Mouse (Mus musculus) forebrain, embryonic 10.5 days (tissue): Measurements from ENCODE around the gene Dhx32. TPM values are rescaled to one million over a fixed set of nuclear protein-coding genes. Genes with fewer than 3 reads are reported as not detected.

Experiments used
- DNase-seq: peaks from one replicate; pipeline ENCODE4 v3.0.0-alpha.2; 2017; ENCODE audit warnings: low spot score; ENCODE audit errors: extremely low spot score
- H3K27ac ChIP-seq: fragments of 300-500 bp; sonication (generic); 2 replicates; pipeline ENCODE4 v1.5.1; 2016; ENCODE audit warnings: mild to moderate bottlenecking
- H3K27me3 ChIP-seq: fragments of 300-500 bp; sonication (generic); 2 replicates; pipeline ENCODE4 v1.6.1; 2016; ENCODE audit warnings: mild to moderate bottlenecking; ENCODE audit not compliant: poor library complexity, severe bottlenecking
- H3K36me3 ChIP-seq: fragments of 300-500 bp; sonication (generic); replicated peaks from 2 replicates; pipeline ENCODE4 v1.6.1; 2016; ENCODE audit warnings: mild to moderate bottlenecking, moderate library complexity
- H3K4me1 ChIP-seq: fragments of 300-500 bp; sonication (generic); 2 replicates; pipeline ENCODE4 v1.6.1; 2016
- H3K4me3 ChIP-seq: fragments of 300-500 bp; sonication (generic); 2 replicates; pipeline ENCODE4 v1.5.1; 2016; ENCODE audit warnings: mild to moderate bottlenecking, moderate library complexity
- H3K9me3 ChIP-seq: fragments of 300-500 bp; sonication (generic); 2 replicates; pipeline ENCODE4 v1.6.1; 2016; ENCODE audit warnings: mild to moderate bottlenecking, moderate library complexity
- WGBS: fragments of 180-500 bp; shearing (Covaris S2); methylation state at CpG from one replicate; pipeline ENCODE4 v1.1.7; 2016; 5-methylcytosine and 5-hydroxymethylcytosine counted together
- polyA plus RNA-seq: library from polyadenylated mRNA; unstranded; fragments of >200 nt; fragmentation: Nextera tagmentation; extraction: Ambion mirVana; gene quantifications from 2 replicates; pipeline ENCODE4 v1.2.1, GENCODE M21; 2016

Gene Dhx32
- polyA plus RNA-seq, 1 experiment from 2014 or later, result 79.9 TPM

DNA sequence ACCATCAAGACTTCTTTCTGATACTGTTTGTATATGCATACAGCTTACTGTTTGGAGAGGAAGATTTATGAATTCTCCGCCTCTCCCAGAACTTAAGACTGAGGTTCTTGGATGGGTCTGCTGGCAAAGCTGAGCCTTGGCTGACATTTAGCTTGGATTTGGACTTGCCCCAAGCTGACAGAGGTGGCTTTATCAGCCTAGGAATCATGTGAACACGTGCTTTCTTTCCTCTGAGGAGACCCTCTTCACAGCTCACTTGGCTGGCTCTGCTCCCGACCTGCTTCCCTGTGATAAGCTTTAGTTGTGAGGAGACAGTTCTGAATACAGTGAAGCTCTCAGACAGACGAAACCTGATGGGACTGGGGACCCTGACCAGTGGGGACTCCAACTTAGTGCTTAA lies 38.9 kb downstream of the Dhx32 start:
- H3K36me3 ChIP-seq, result peaks cover 89% of the 10 kb centered on the region
- no peaks in the 10 kb centered on the region for H3K9me3 ChIP-seq
- no peaks in the 10 kb centered on the region for H3K27me3 ChIP-seq
- H3K4me1 ChIP-seq, result 0 out of 2 replicates have a peak, but pooled peaks cover 3% of the 10 kb centered on the region
- WGBS, result 86% methylated on average over 4 of the region's 4 CpGs
- no peak overlapping the region for H3K4me3 ChIP-seq
- DNase-seq, result no peak
- no peak overlapping the region for H3K27ac ChIP-seq

DNA sequence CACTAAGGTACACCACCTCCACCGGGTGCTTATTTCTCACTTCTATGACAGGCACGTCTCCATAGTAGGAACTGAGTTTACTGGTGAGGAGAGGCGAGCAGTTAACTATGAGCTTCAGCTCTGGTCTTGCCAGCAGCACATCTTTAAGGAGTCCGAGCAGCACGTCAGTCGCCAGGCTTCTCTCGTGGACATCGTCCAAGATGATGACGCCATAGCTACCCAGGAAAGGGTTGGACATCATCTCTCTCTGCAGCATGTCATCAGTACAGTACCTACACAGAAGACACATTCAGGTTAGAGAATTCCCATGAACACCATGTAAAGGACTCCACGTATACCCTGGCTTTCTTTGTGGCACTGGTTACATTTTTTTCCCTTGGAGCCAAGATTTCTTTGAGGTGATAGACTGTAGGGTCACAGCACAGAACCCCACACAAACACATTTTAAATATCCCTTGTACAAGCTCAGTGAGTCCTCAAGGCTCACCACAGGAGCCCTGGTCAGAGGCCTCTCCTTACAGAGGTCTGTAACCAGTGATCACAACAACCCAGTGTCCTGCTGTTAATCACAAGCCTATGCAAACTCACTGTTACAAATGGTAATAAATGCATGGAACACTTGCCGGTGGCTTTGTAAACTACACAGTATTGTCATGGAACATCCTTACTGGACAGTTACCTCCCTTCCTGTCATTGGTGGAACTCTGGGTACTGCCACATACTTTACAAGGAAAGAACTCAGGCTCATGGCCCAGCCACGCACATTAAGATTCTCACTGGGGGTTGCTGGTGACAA lies 39.8 kb downstream of the Dhx32 start:
- DNase-seq, result no peak
- peaks cover 85% of the 10 kb centered on the region for H3K36me3 ChIP-seq
- no peak overlapping the region for H3K27ac ChIP-seq
- 0 out of 2 replicates have a peak, but pooled peaks cover 3% of the 10 kb centered on the region for H3K4me1 ChIP-seq
- 96% methylated on average over 12 of the region's 12 CpGs for WGBS
- no peak overlapping the region for H3K4me3 ChIP-seq
- H3K27me3 ChIP-seq, result no peaks in the 10 kb centered on the region
- H3K9me3 ChIP-seq, result no peaks in the 10 kb centered on the region

DNA sequence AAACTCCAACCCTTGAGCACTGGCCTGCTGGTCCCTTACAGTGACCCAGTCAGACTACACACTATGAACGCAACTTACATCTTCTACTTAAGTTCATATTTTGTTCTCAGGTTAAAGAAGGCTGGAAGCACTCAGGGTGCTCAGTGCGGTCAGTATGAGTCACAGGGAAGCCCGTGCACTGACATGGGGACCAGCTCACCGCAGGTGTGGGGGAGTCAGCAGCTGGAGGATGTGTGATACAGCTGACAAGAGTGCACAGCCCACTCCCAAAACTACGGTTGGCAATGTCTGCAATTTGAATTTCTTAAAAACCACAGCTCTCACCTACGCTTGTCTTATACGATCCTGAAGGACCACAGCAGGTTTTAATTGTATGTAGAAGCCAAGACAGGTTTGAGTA lies 42.0 kb downstream of the Dhx32 start:
- no peak overlapping the region for H3K27ac ChIP-seq
- no peaks in the 10 kb centered on the region for H3K27me3 ChIP-seq
- H3K4me3 ChIP-seq, result no peak overlapping the region
- 95% methylated on average over 7 of the region's 7 CpGs for WGBS
- DNase-seq, result no peak
- peaks cover 85% of the 10 kb centered on the region for H3K36me3 ChIP-seq
- 0 out of 2 replicates have a peak, but pooled peaks cover 3% of the 10 kb centered on the region for H3K4me1 ChIP-seq
- no peaks in the 10 kb centered on the region for H3K9me3 ChIP-seq

DNA sequence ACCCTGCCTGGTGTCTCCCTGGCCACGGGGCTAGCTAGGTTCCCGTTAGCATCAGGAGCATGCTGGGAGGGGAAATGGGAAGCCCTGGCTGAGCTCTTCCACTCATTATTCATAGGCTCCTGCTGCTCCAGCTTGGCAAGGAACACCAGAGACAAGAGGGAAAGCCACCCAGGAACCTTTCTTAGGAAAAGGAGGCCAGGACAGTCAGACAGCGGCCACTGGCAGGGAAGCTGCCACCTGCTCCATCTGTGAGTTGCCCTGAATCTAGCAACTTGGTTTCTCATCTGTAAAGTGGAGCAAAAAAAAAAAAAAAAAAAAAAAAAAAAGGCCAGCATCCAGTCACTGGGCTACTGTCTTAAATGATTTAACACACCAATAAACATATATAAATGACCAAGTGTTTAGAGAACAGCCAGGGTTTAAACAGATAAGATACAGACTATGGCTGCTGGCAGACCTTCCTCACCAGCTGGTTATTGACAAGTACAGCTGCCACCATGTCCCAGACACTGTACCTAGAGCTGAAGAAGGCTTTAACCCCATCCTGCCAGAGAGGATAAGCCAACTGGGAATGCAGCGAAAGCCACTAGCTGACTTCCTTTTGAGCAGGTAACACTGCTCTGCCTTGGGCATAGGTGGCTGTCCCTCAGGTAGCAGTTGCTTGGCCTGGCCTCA lies 50.4 kb downstream of the Dhx32 start:
- WGBS, result 80% methylated on average over 4 of the region's 4 CpGs
- DNase-seq, result no peak
- no peak overlapping the region for H3K27ac ChIP-seq

DNA sequence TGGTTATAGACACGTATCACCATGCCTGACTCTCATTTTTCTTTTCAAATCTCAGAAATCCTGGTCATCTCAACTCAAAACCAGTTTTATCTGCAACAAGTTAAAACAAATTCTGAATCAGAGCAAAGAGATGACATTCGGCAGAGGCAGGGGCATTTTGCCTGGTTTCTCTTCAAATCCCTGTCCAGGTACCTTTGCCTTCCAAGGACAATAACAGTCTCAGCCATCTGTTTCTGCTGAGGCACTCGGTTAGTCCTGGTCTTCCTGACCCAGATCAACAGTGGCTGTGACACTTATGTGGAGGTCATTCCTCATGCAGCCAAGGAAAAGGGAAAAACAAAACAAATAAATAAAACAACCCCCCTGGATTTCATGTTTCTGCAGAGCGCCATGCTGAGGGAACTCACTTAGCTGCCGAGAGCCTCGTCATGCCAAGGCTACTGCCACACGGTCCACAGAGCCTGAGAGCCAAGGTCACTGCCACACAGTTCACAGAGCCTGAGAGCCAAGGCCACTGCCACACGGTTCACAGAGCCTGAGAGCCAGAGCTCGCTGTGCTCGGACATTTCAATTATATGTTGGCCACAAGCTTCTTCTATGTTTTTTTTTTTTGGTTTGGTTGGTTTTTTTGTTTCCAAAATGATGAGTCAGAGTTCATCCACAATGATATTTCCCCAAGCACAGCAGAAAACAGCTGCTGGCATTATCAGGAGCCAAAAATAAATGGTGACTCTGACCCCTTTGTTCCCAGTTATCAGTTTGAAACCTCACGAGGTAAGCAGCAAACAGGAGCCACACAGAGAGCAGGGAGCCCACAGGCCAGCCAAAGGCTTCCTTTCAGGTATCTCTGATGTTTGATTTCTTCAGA lies 52.0 kb downstream of the Dhx32 start:
- no peak overlapping the region for H3K27ac ChIP-seq
- DNase-seq, result no peak
- 90% methylated on average over 11 of the region's 11 CpGs for WGBS
- no peaks in the 10 kb centered on the region for H3K9me3 ChIP-seq
- no peaks in the 10 kb centered on the region for H3K27me3 ChIP-seq
- no peaks in the 10 kb centered on the region for H3K4me1 ChIP-seq
- peaks cover 89% of the 10 kb centered on the region for H3K36me3 ChIP-seq
- H3K4me3 ChIP-seq, result no peak overlapping the region

More for the DNA sequence above, 50.4 kb downstream of the Dhx32 start:
- Histone ChIP-seq H3K36me3 (peaks cover 86% of the 10 kb centered on the region), H3K4me3 (no peak overlapping the region), H3K9me3 (no peaks in the 10 kb centered on the region), H3K4me1 (no peaks in the 10 kb centered on the region), H3K27me3 (no peaks in the 10 kb centered on the region)

DNA sequence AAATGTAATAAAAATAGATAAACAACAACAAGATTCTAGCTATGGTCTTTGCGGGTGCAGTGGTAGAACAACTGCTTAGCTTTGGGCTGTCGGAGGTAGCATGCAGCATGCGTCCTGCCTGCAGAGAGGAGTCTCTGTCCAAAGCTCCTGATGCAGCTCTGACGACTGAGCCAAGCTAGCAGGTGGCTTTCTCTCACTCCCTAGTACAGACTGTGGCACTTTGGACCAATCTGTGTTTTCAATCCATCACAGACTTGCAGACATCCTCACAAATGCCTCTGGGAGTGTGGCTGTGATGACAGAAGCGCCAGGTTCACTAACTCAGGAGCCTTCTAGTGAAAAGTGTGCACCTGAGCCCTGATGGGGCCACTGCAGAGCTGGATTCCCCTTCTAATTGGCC lies 53.2 kb downstream of the Dhx32 start:
- no peak overlapping the region for H3K27ac ChIP-seq
- no peak overlapping the region for H3K4me3 ChIP-seq
- no peaks in the 10 kb centered on the region for H3K9me3 ChIP-seq
- no peaks in the 10 kb centered on the region for H3K27me3 ChIP-seq
- 82% methylated on average over 5 of the region's 5 CpGs for WGBS
- no peak for DNase-seq
- H3K4me1 ChIP-seq, result no peaks in the 10 kb centered on the region
- peaks cover 90% of the 10 kb centered on the region for H3K36me3 ChIP-seq

DNA sequence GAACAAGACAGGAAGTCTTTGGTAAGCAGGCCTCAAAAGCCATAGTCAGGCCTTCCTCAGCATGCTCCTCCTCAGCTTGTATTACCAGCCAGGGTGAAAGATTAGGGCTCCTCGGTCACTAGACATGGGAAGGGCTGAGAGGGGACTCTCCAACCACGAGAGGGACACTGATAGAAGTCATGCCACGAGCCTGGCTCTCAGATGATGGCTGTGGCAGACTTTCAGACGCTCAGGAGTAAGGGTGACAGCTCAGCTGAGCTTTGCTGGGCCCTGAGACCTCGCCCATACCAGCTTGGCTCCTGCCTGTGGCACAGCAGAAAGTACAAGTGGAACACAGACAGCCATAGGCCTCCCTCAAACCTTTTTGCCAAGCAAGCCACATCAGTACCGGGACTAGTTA lies 55.5 kb downstream of the Dhx32 start:
- 82% methylated on average over 6 of the region's 6 CpGs for WGBS
- H3K27me3 ChIP-seq, result no peaks in the 10 kb centered on the region
- H3K9me3 ChIP-seq, result no peaks in the 10 kb centered on the region
- H3K36me3 ChIP-seq, result peaks cover 91% of the 10 kb centered on the region
- DNase-seq, result no peak
- H3K27ac ChIP-seq, result no peak overlapping the region
- no peaks in the 10 kb centered on the region for H3K4me1 ChIP-seq
- no peak overlapping the region for H3K4me3 ChIP-seq

DNA sequence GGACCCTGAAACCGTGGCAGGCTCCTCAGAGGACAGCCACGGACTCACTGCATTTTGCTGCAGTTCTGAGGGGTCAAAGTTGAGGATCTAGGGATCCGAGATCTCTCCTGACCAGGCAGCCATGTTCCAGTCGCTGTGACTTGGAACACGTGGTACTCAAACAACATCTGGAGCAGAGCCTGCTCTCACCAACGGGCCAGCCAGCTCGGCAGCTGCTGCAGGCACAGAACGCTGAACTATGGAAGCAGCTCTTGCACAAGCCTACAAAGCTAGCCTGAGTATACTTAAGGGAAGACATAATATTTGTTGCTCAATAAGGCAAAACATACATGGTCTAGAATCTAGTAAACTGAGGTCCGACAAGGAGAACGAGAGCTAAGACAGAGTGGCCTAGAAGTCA lies 57.0 kb downstream of the Dhx32 start:
- no peaks in the 10 kb centered on the region for H3K27me3 ChIP-seq
- H3K4me1 ChIP-seq, result no peaks in the 10 kb centered on the region
- H3K36me3 ChIP-seq, result peaks cover 91% of the 10 kb centered on the region
- no peaks in the 10 kb centered on the region for H3K9me3 ChIP-seq
- no peak for DNase-seq
- H3K4me3 ChIP-seq, result no peak overlapping the region
- no peak overlapping the region for H3K27ac ChIP-seq
- WGBS, result 86% methylated on average over 10 of the region's 10 CpGs

DNA sequence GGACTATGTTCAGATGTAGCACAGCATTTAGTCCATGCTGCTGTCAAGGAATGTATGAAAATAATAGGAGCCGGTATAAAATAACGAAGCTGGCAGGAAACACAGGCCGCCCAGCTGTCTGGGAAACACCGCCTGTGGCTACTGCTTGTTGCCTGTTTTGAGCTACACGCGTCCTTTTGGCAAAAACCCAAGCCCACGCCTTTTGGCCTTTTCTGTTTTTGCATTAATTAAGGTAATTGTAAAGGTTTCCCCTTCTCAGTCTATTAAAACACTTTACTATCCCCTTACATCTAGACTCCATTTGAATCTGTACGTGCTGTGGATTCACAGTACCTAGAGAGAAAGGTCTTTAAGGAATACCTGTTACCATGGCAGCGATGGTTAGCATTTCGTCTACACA lies 57.7 kb downstream of the Dhx32 start:
- H3K4me3 ChIP-seq, result no peak overlapping the region
- peaks cover 94% of the 10 kb centered on the region for H3K36me3 ChIP-seq
- no peaks in the 10 kb centered on the region for H3K9me3 ChIP-seq
- H3K4me1 ChIP-seq, result no peaks in the 10 kb centered on the region
- no peak overlapping the region for H3K27ac ChIP-seq
- 90% methylated on average over 10 of the region's 10 CpGs for WGBS
- DNase-seq, result no peak
- no peaks in the 10 kb centered on the region for H3K27me3 ChIP-seq

DNA sequence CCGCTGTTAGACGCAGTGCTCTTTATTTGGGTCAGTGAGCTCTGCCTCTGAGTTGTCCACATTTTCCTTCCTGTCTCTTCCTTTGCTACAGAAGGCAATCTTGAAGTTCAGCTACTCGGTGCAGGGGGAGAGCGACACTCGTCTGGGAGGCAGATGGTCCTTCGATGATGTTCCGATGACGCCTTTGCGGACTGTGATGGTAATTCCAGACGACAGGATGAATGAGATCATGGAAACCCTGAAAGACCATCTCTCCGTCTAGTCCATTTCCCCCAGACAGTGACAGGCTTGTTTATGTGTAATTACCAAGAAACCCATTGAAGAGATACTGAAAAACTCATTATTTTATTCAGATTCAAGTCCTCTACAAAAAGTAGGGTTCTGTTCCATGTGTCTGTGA lies 61.9 kb downstream of the Dhx32 start:
- Histone ChIP-seq H3K4me3 (no peak overlapping the region), H3K4me1 (no peaks in the 10 kb centered on the region), H3K27ac (no peak overlapping the region), H3K9me3 (no peaks in the 10 kb centered on the region), H3K27me3 (no peaks in the 10 kb centered on the region), H3K36me3 (peaks cover 100% of the 10 kb centered on the region)
- 92% methylated on average over 11 of the region's 11 CpGs for WGBS
- DNase-seq, result no peak

DNA sequence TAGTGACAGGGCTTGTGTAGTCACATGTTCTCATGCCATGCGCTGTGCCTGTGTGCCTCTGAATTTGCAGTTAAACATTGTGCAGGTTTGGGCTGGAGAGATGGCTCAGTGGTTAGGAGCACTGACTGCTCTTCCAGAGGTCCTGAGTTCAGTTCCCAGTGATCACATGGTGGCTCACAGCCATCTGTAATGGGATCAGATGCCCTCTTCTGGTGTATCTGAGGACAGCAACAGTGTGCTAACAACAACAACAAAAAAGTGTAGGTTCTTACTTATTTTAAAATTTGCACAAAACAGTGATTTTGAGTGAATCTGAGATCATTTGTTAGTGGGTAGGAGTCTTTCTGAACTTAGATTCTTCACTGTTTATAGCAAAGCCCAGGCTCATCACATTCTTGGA lies 63.9 kb downstream of the Dhx32 start:
- no peak for DNase-seq
- H3K27ac ChIP-seq, result no peak overlapping the region
- H3K27me3 ChIP-seq, result no peaks in the 10 kb centered on the region
- H3K4me3 ChIP-seq, result no peak overlapping the region
- H3K9me3 ChIP-seq, result no peaks in the 10 kb centered on the region
- 98% methylated on average over 1 of the region's 1 CpGs for WGBS
- no peaks in the 10 kb centered on the region for H3K4me1 ChIP-seq
- peaks cover 100% of the 10 kb centered on the region for H3K36me3 ChIP-seq

DNA sequence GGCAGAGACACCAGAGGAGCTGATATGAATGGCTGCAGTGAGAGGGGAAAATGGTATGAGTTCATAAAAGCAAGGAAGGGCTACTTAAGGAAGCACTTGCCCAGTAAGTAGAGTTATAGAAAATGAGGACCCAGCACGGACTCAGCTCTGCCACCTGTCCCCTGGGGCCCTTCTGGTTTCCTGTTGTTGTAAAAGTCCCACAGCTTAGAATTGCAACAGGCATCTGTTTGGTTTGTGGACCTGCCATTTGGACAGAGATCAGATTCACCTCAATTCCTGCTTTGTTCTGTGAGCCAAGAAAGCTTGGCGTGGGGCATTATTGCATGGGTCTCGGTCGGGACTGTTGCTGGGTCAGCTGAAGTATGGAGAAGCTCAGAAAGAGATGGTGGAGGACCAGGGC lies 67.1 kb downstream of the Dhx32 start:
- H3K4me1 ChIP-seq, result no peaks in the 10 kb centered on the region; the same call in 1 of the 2 replicates
- peaks cover 94% of the 10 kb centered on the region for H3K36me3 ChIP-seq
- no peak overlapping the region for H3K4me3 ChIP-seq
- H3K9me3 ChIP-seq, result no peaks in the 10 kb centered on the region
- no peak for DNase-seq
- WGBS, result 94% methylated on average over 4 of the region's 4 CpGs
- H3K27ac ChIP-seq, result no peak overlapping the region
- no peaks in the 10 kb centered on the region for H3K27me3 ChIP-seq
